Mouse (Mus musculus) heart, adult 2 months (tissue): ENCODE data around the gene Fam222b. TPM values are rescaled to one million over a fixed set of nuclear protein-coding genes. Genes with fewer than 3 reads are reported as not detected.

Experiments
- DNase-seq, 2 experiments: peaks; one replicate each; pipeline ENCODE4 v3.0.0; 2021
- H3K27ac ChIP-seq: fragments of 200-600 bp; 2 replicates; pipeline ENCODE4 v1.8.1; 2022
- H3K27me3 ChIP-seq: fragments of 200-500 bp; 2 replicates; pipeline ENCODE4 v1.6.1; 2012; ENCODE audit warnings: mild to moderate bottlenecking, low read length, inconsistent platforms, mixed read lengths; ENCODE audit not compliant: control insufficient read depth, insufficient read depth
- H3K36me3 ChIP-seq: fragments of 200-500 bp; 2 replicates; pipeline ENCODE4 v1.6.1; 2012; ENCODE audit warnings: low read length, inconsistent platforms; ENCODE audit not compliant: control insufficient read depth, insufficient read depth
- H3K4me1 ChIP-seq: fragments of 200-500 bp; 2 replicates; pipeline ENCODE4 v1.6.1; 2011; ENCODE audit warnings: low read length; ENCODE audit not compliant: control insufficient read depth, insufficient read depth
- H3K4me3 ChIP-seq: fragments of 200-600 bp; 2 replicates; pipeline ENCODE4 v1.8.1; 2022
- H3K79me2 ChIP-seq: fragments of 200-500 bp; replicated peaks from 2 replicates; pipeline ENCODE4 v1.6.1; 2012; ENCODE audit warnings: mild to moderate bottlenecking, inconsistent platforms, low read length, moderate library complexity, mixed read lengths; ENCODE audit not compliant: control insufficient read depth, insufficient read depth
- H3K9ac ChIP-seq: fragments of 200-500 bp; 2 replicates; pipeline ENCODE4 v1.6.1; 2012; ENCODE audit warnings: low read depth, mild to moderate bottlenecking, control low read depth, inconsistent platforms, low read length, mixed read lengths
- CTCF ChIP-seq: fragments of 200-600 bp; IDR thresholded peaks from 2 replicates; pipeline ENCODE4 v1.8.1; 2022; ENCODE audit warnings: antibody characterized with exemption, mild to moderate bottlenecking, moderate library complexity
- EP300 ChIP-seq: fragments of 200-500 bp; IDR thresholded peaks from 2 replicates; pipeline ENCODE4 v1.6.1; 2011; ENCODE audit warnings: low read depth, low read length, control low read depth; ENCODE audit not compliant: insufficient read depth
- POLR2A ChIP-seq: fragments of 200-500 bp; IDR thresholded peaks from 2 replicates; pipeline ENCODE4 v1.6.1; 2011; ENCODE audit warnings: mild to moderate bottlenecking, low read depth, low read length, control low read depth; ENCODE audit not compliant: insufficient read depth
- WGBS: fragments of 180-500 bp; shearing (Covaris S2); methylation state at CpG from one replicate; pipeline ENCODE4 v1.1.7; 2018; 5-methylcytosine and 5-hydroxymethylcytosine counted together
- intact Hi-C: fragments of 180-260 bp; cut with DNase I; formaldehyde crosslinking; loops from one replicate; pipeline ENCODE4 v1.15.1; 2025
- microRNA-seq, 2 experiments: library from miRNA; unstranded; fragments of <30 nt; microRNA quantifications; one replicate each; pipeline ENCODE4 v1.2.0; 2021
- polyA plus RNA-seq: library from polyadenylated mRNA; depleted of rRNA; stranded (reverse); fragments of >200 nt; gene quantifications from 2 replicates; pipeline ENCODE4 v1.2.3, GENCODE M21; 2012; rRNA removed
- total RNA-seq, 2 experiments: library from RNA; stranded (reverse); gene quantifications; 2 replicates each; pipeline ENCODE4 v1.2.3; 2021

Fam222b gene
- total and polyA plus RNA-seq, 3 experiments: 10.4 to 12.6 (median 11.4) TPM

DNA sequence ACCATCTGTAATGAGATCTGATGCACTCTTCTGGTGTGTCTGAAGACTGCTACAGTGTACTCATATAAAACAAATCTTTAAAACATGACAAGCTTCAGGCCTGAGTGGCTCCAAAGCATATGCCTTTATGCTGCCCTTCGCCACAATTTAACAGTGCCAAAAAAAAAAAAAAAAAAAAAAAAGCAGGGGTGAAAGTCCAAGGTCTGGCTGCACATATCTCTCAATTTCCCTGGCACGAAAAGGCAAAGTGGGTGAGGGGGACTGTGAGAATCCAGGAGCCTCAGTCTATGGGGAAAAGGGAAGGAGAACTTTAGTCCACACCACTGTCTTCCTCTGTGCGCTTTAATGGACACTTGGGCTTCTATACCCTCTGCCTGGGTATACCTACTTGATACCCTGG lies 107.9 kb downstream of the Fam222b start:
- H3K4me3 ChIP-seq: no peak overlapping the region
- intact Hi-C loops: no loop called here
- no peaks in the 10 kb centered on the region for H3K79me2 ChIP-seq
- H3K4me1 ChIP-seq: no peaks in the 10 kb centered on the region
- H3K36me3 ChIP-seq: no peaks in the 10 kb centered on the region
- no peak overlapping the region for H3K27ac ChIP-seq
- TF ChIP-seq EP300 (no peak), POLR2A (no peak), CTCF (no peak)
- H3K27me3 ChIP-seq: no peaks in the 10 kb centered on the region
- 84% methylated on average over 3 of the region's 3 CpGs for WGBS
- no peak for DNase-seq
- no peak overlapping the region for H3K9ac ChIP-seq

DNA sequence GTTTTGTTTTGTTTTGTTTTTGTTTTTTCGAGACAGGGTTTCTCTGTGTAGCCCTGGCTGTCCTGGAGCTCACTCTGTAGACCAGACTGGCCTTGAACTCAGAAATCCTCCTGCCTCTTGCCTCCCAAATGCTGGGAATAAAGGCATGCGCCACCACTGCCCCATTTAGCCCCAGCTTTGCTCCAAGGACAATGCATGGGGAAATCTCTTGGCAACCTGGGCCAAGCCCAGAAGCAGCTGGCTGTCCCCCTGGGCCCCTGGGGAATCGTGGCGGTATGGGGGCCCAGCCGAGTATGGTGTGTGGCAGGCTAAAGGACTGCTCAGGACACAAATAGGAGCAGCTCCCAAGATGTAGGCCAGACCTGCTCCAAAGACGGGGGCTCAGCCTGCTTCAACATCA lies 109.8 kb downstream of the Fam222b start:
- intact Hi-C loops: no loop called here
- Histone ChIP-seq H3K27ac (no peak overlapping the region), H3K4me3 (no peak overlapping the region), H3K4me1 (no peaks in the 10 kb centered on the region), H3K27me3 (no peaks in the 10 kb centered on the region), H3K36me3 (no peaks in the 10 kb centered on the region), H3K9ac (no peak overlapping the region), H3K79me2 (no peaks in the 10 kb centered on the region)
- WGBS: 68% methylated on average over 6 of the region's 6 CpGs
- TF ChIP-seq CTCF: no peak
- TF ChIP-seq POLR2A: no peak
- no peak for TF ChIP-seq EP300
- DNase-seq: no peak

GRCm38 (mm10) chr11:78205361-78206206 lies 111.1 kb downstream of the Fam222b start:
- peaks cover under 1% of the 10 kb centered on the region; the same call in 1 of the 2 replicates for H3K4me1 ChIP-seq
- no peaks in the 10 kb centered on the region for H3K36me3 ChIP-seq
- TF ChIP-seq EP300: no peak
- no peaks in the 10 kb centered on the region for H3K79me2 ChIP-seq
- DNase-seq: no peak
- WGBS: 85% methylated on average over 13 of the region's 13 CpGs
- no peak overlapping the region for H3K27ac ChIP-seq
- H3K27me3 ChIP-seq: no peaks in the 10 kb centered on the region
- no peak overlapping the region for H3K4me3 ChIP-seq
- H3K9ac ChIP-seq: no peak overlapping the region
- intact Hi-C loops: no loop called here

Small RNAs within 50 kb of the gene (microRNA-seq; reads per million reads assigned to microRNA genes)
- gene Mir144: 580 to 2,669 reads per million in 2 experiments
- 0 reads per million in 2 experiments for gene Mir451a
- gene Mir451b: 0 reads per million in 2 experiments
- gene Mir7653: 0.77 to 1.1 reads per million in 2 experiments

Other genes starting within 250 kb of the Fam222b start
- under 1 TPM; 0.52 to 0.77 TPM for gene Pipox, start 200.6 kb upstream of the Fam222b start, total RNA-seq
- 0.47 and 0.82 TPM in 2 replicates for gene Pipox, start 200.6 kb upstream of the Fam222b start, polyA plus RNA-seq
- gene Sez6, start 163.9 kb upstream of the Fam222b start, total RNA-seq: under 1 TPM; 0.68 to 0.80 TPM
- 0.59 and 0.70 TPM in 2 replicates for gene Sez6, start 163.9 kb upstream of the Fam222b start, polyA plus RNA-seq
- 10 to 100 TPM; 23.6 to 30.5 TPM for gene Phf12, start 111.9 kb upstream of the Fam222b start, total RNA-seq
- 22.3 and 25.3 TPM in 2 replicates for gene Phf12, start 111.9 kb upstream of the Fam222b start, polyA plus RNA-seq
- 1 to 10 TPM; 4.0 to 4.8 TPM for gene Dhrs13, start 62.4 kb upstream of the Fam222b start, total RNA-seq
- gene Dhrs13, start 62.4 kb upstream of the Fam222b start, polyA plus RNA-seq: 3.5 and 4.7 TPM in 2 replicates
- gene Flot2, start 56.7 kb upstream of the Fam222b start, total RNA-seq: 10 to 100 TPM; 51.7 to 59.9 TPM
- 118 and 172 TPM in 2 replicates for gene Flot2, start 56.7 kb upstream of the Fam222b start, polyA plus RNA-seq
- 10 to 100 TPM; 25.0 to 28.2 TPM for gene Eral1, start 14.3 kb upstream of the Fam222b start, total RNA-seq
- 34.9 and 42.4 TPM in 2 replicates for gene Eral1, start 14.3 kb upstream of the Fam222b start, polyA plus RNA-seq
- 1 to 10 TPM; 3.7 to 6.0 TPM for gene Traf4, start 70.9 kb downstream of the Fam222b start, total RNA-seq
- 11.2 and 13.4 TPM in 2 replicates for gene Traf4, start 70.9 kb downstream of the Fam222b start, polyA plus RNA-seq
- 1 to 10 TPM; 1.6 to 2.5 TPM for gene Nek8, start 82.0 kb downstream of the Fam222b start, total RNA-seq
- 7.0 and 7.6 TPM in 2 replicates for gene Nek8, start 82.0 kb downstream of the Fam222b start, polyA plus RNA-seq
- 1 to 10 TPM; 5.4 to 5.7 TPM for gene Tlcd1, start 82.1 kb downstream of the Fam222b start, total RNA-seq
- 15.7 and 17.3 TPM in 2 replicates for gene Tlcd1, start 82.1 kb downstream of the Fam222b start, polyA plus RNA-seq
- 100 to 1,000 TPM; 801 to 911 TPM for gene Rpl23a, start 88.9 kb downstream of the Fam222b start, total RNA-seq
- gene Rpl23a, start 88.9 kb downstream of the Fam222b start, polyA plus RNA-seq: 155 and 253 TPM in 2 replicates
- gene Rab34, start 93.8 kb downstream of the Fam222b start, total RNA-seq: 1 to 10 TPM; 8.2 to 9.8 TPM
- 17.2 and 17.5 TPM in 2 replicates for gene Rab34, start 93.8 kb downstream of the Fam222b start, polyA plus RNA-seq
- under 1 TPM; 0.70 to 0.75 TPM for gene Proca1, start 98.7 kb downstream of the Fam222b start, total RNA-seq
- gene Proca1, start 98.7 kb downstream of the Fam222b start, polyA plus RNA-seq: 0.26 and 0.80 TPM in 2 replicates
- gene Sdf2, start 151.1 kb downstream of the Fam222b start, total RNA-seq: 10 to 100 TPM; 46.5 to 52.5 TPM
- 71.9 and 91.9 TPM in 2 replicates for gene Sdf2, start 151.1 kb downstream of the Fam222b start, polyA plus RNA-seq
- 10 to 100 TPM; 29.5 to 32.1 TPM for gene Supt6, start 151.3 kb downstream of the Fam222b start, total RNA-seq
- 12.2 and 13.1 TPM in 2 replicates for gene Supt6, start 151.3 kb downstream of the Fam222b start, polyA plus RNA-seq
- 100 to 1,000 TPM; 173 to 209 TPM for gene 2610507B11Rik, start 167.1 kb downstream of the Fam222b start, total RNA-seq
- 74.7 and 141 TPM in 2 replicates for gene 2610507B11Rik, start 167.1 kb downstream of the Fam222b start, polyA plus RNA-seq
- under 1 TPM; 0.65 to 0.75 TPM for gene BC030499, start 196.2 kb downstream of the Fam222b start, total RNA-seq
- 0.37 and 0.88 TPM in 2 replicates for gene BC030499, start 196.2 kb downstream of the Fam222b start, polyA plus RNA-seq
- under 1 TPM; 0.27 to 0.42 TPM for gene Spag5, start 206.9 kb downstream of the Fam222b start, total RNA-seq
- gene Spag5, start 206.9 kb downstream of the Fam222b start, polyA plus RNA-seq: 0.64 and 0.94 TPM in 2 replicates
- under 1 TPM; 0.73 to 0.80 TPM for gene Aldoc, start 228.3 kb downstream of the Fam222b start, total RNA-seq
- gene Aldoc, start 228.3 kb downstream of the Fam222b start, polyA plus RNA-seq: 0.45 and 0.56 TPM in 2 replicates
- gene Pigs, start 233.8 kb downstream of the Fam222b start, total RNA-seq: 10 to 100 TPM; 20.7 to 25.4 TPM
- 39.7 and 47.1 TPM in 2 replicates for gene Pigs, start 233.8 kb downstream of the Fam222b start, polyA plus RNA-seq
- 1 to 10 TPM; 4.6 to 4.9 TPM for gene Unc119, start 248.8 kb downstream of the Fam222b start, total RNA-seq
- 16.8 and 17.8 TPM in 2 replicates for gene Unc119, start 248.8 kb downstream of the Fam222b start, polyA plus RNA-seq